Mouse (Mus musculus): ENCODE results near the gene Insrr.

DNA sequence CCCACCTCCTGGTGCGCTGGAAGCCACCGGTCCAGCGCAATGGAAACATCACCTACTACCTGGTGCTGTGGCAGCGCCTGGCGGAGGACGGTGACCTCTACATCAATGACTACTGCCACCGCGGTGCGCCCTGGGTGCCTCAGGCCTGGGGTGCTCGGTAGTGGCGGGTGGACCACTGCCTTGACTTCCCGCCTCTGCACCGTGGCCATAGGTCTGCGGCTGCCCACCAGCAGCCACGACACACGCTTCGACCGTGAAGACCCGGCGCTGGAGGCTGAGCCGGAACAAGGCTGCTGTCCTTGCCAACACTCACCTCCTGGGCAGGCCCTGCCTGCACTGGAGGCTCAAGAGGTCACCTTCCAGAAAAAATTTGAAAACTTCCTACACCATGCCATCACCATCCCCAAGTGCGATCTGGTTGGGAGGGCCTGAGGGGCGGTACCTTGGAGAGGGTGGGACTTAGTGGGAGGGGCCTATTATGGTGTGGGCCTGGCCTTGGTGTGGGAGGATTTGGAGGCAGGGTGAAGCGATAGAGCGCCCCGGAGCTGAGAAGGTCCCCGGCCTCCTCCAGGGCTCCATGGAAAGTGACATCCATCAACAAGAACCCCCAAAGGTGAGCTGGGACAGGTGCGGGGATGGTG is 12.7 kb downstream of the Insrr start:
- TF ChIP-seq GATA1 (IDR thresholded peaks at IDR 0.05; ENCODE audit: low read length) = no peak
- TF ChIP-seq TAL1 (IDR thresholded peaks at IDR 0.05; ENCODE audit: low read length) = no peak
